Mouse (Mus musculus) brain, embryonic 14.5 days (tissue): ENCODE measurements around the gene Ttll6.

Source experiments
- CTCF ChIP-seq: fragments of 200-500 bp; IDR thresholded peaks from 2 replicates; pipeline ENCODE4 v1.5.1; 2012; ENCODE audit warnings: inconsistent platforms, mild to moderate bottlenecking, moderate library complexity, borderline replicate concordance; ENCODE audit not compliant: insufficient read depth, insufficient read length; ENCODE audit errors: extremely low read depth
- POLR2A ChIP-seq: fragments of 200-500 bp; IDR thresholded peaks from 2 replicates; pipeline ENCODE4 v1.6.1; 2012; ENCODE audit warnings: mild to moderate bottlenecking, inconsistent platforms, borderline replicate concordance; ENCODE audit not compliant: poor library complexity, insufficient read depth, insufficient read length, severe bottlenecking; ENCODE audit errors: extremely low read depth

DNA sequence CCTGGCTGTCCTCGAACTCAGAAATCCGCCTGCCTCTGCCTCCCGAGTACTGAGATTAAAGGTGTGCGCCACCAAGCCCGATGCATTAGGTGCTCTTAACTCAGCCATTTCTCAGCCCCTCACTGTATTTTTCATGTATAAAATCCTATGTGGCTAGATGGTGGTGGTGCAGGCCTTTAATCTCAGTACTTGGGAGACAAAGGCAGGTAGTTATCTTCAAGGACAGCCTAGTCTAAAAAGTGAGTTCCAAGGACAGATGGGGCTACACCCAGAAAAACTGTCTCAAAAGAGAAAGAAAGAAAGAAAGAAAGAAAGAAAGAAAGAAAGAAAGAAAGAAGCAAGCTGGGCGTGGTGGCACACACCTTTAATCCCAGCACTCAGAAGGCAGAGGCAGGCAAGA, 18.2 kb upstream of the Ttll6 start:
- TF ChIP-seq CTCF (no peak), POLR2A (no peak)
